In the genomic region with DNA sequence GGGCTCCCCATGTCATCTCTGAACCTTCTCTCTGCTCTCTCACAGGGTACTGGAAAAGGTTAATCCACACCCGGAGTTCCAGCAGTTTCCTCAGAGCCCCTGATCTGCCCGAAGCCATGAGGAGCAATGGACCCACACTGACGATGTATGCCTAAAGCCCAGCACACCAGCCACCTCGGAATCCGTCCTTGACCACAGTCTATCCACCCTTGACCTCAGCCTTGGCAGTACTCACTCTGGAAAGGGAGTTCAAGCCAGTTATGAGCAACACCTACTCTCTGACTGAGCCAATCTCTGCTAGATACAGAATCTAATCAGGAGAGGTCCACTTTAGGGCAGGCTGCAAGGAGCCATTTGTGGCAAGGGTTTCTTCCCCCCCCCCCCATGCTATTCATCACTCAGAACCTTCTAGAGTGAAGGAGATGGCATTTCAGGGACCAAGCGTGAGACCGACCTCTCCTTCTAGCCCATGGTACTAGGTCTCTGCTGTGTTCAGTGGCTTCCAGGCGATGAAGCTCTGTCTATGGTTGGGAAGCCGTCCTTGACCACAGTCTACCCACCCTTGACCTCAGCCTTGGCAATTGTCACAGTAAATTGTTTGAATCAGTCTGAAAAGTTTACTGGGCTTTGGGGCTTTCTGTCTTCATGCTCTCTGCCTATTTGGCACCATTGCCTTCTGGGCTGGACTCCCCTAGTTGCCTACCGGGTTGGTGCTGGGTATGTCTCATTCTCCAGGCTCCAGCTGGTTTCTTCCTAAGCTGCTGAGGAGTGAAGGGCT, we compare ENCODE assay signal across 30 mouse cellular contexts. TPM values are rescaled to one million over a fixed set of nuclear protein-coding genes. Genes with fewer than 3 reads are reported as not detected.
DNase-seq lines count a peak whose midpoint lies in the region; ATAC-seq and TF ChIP-seq lines count a peak whose summit lies in the region.
"Had no signal": no experiment of that assay in that cellular context is flagged by ENCODE, and none has a peak within 500 bp of the region (broad histone marks: within the 10 kb centered on the region; RNA-seq: fewer than 3 reads in every experiment).

No protein-coding gene starts in this region.

- no peak for TF ChIP-seq POLR2A in liver, adult 2 months (IDR thresholded peaks at IDR 0.05; ENCODE audit: extremely low read depth, insufficient read depth, low read length)

- H3K27ac ChIP-seq in liver, adult 2 months (replicated peaks; ENCODE audit: insufficient read depth, low read depth, low read length), result no peak overlapping the region
- H3K27ac ChIP-seq: forebrain, embryonic 15.5 days; heart, embryonic 15.5 days; hindbrain, embryonic 10.5 days; hindbrain, embryonic 13.5 days had no signal

- DNase-seq in liver, adult 2 months (ENCODE audit: extremely low read depth, low read depth, low spot score), result peak; percentile 44
- no peak for DNase-seq in liver
- DNase-seq in adrenal gland, adult 8-10 months, result peak; percentile 44
- peak; percentile 27 for DNase-seq in adrenal gland, postnatal 25 days
- DNase-seq in cerebellum, postnatal 25 days, result no peak
- DNase-seq: cerebellum, adult 11-12 months; cerebellum, adult 8-10 months; cerebellum, postnatal 10 days; gastrocnemius, postnatal 25 days; heart, adult 18-20 months; heart, postnatal 10 days; heart, postnatal 36 days; kidney, adult 2 months had no signal

- no peak for TF ChIP-seq CTCF in liver, adult 2 months (IDR thresholded peaks at IDR 0.05; ENCODE audit: low read depth, low read length)

- no peaks in the 10 kb centered on the region for H3K27me3 ChIP-seq in liver, adult 2 months (ENCODE audit: control insufficient read depth, insufficient read depth, low read length)
- H3K27me3 ChIP-seq: forebrain, embryonic 15.5 days; heart, embryonic 15.5 days; hindbrain, embryonic 13.5 days had no signal

- H3K4me1 ChIP-seq in liver, adult 2 months (ENCODE audit: control insufficient read depth, insufficient read depth, low read length), result peaks cover 3% of the 10 kb centered on the region; the same call in 1 of the 2 replicates

- no peak overlapping the region for H3K4me3 ChIP-seq in liver, adult 2 months (ENCODE audit: insufficient read depth, low read depth, low read length)
- H3K4me3 ChIP-seq: forebrain, embryonic 15.5 days; heart, embryonic 12.5 days; heart, embryonic 15.5 days; hindbrain, embryonic 10.5 days; hindbrain, embryonic 13.5 days had no signal

- 82% methylated on average over 10 of the region's 10 CpGs for WGBS in liver, adult 2 months

- ATAC-seq in cerebellum, adult (ENCODE audit: insufficient number of reproducible peaks, low FRiP score, low TSS enrichment), result no peak
- ATAC-seq: activated CD4-positive, CD25-positive, alpha-beta regulatory T cell, adult 4 months; CD4-positive, CD25-positive, alpha-beta regulatory T cell, adult 4 months; forebrain, embryonic 15.5 days; hindbrain, embryonic 16.5 days; intestine, embryonic 16.5 days had no signal

- no peak overlapping the region for H3K9ac ChIP-seq in liver, adult 2 months (ENCODE audit: low read depth, low read length)
- H3K9ac ChIP-seq: forebrain, embryonic 15.5 days; heart, embryonic 12.5 days; heart, embryonic 15.5 days; hindbrain, embryonic 13.5 days had no signal

- H3K79me2 ChIP-seq in liver, adult 2 months (ENCODE audit: control insufficient read depth, insufficient read depth, low read length), result no peaks in the 10 kb centered on the region

- no peaks in the 10 kb centered on the region for H3K36me3 ChIP-seq in liver, adult 2 months (ENCODE audit: control insufficient read depth, insufficient read depth, low read length)
- H3K36me3 ChIP-seq: heart, embryonic 12.5 days; heart, embryonic 15.5 days had no signal

RNA-seq across cellular contexts. Expression of a gene that starts 6.0 kb away (rescaled TPM):
- total RNA-seq in liver, adult 2 months (2014; rRNA removed), result 36.2 and 38.0 TPM in 2 replicates
- polyA plus RNA-seq in liver, adult 2 months (2012; rRNA removed), result 133 and 146 TPM in 2 replicates
- 10 to 100 TPM; 36.9 to 54.8 (median 42.6) TPM for total RNA-seq in adrenal gland, adult 8-10 months (2022)
- 46.2 and 57.5 TPM in 2 replicates for total RNA-seq in adrenal gland, postnatal 25 days (2021)

RNA-seq across cellular contexts. Expression of a gene that starts 26.0 kb away (rescaled TPM):
- total RNA-seq in liver, adult 2 months (2014; rRNA removed), result 0.09 and 0.34 TPM in 2 replicates
- 0.21 and 0.24 TPM in 2 replicates for polyA plus RNA-seq in liver, adult 2 months (2012; rRNA removed)
- total RNA-seq in adrenal gland, adult 8-10 months (2022), result 10 to 100 TPM in 2 of 4 experiments, 1 to 10 TPM in 2; 6.4 to 15.1 (median 9.0) TPM
- 6.1 and 6.7 TPM in 2 replicates for total RNA-seq in adrenal gland, postnatal 25 days (2021)

RNA-seq across cellular contexts. Expression of a gene that starts 27.4 kb away (rescaled TPM):
- total RNA-seq in liver, adult 2 months (2014; rRNA removed), result 2,089 and 2,597 TPM in 2 replicates
- 3,152 and 3,193 TPM in 2 replicates for polyA plus RNA-seq in liver, adult 2 months (2012; rRNA removed)
- 1 to 10 TPM in 2 of 4 experiments, under 1 TPM in 2; 0.66 to 3.2 (median 1.1) TPM for total RNA-seq in adrenal gland, adult 8-10 months (2022)
- 1.1 and 23.3 TPM in 2 replicates for total RNA-seq in adrenal gland, postnatal 25 days (2021)
- total RNA-seq: MEL had no signal
- polyA plus RNA-seq: activated CD4-positive, CD25-positive, alpha-beta regulatory T cell, adult 4 months; C2C12; CD4-positive, CD25-positive, alpha-beta regulatory T cell, adult 4 months had no signal

RNA-seq across cellular contexts. Expression of a gene that starts 31.7 kb away (rescaled TPM):
- total RNA-seq in liver, adult 2 months (2014; rRNA removed), result 0.34 and 0.37 TPM in 2 replicates
- polyA plus RNA-seq in liver, adult 2 months (2012; rRNA removed), result 0.36 and 0.91 TPM in 2 replicates
- total RNA-seq in adrenal gland, adult 8-10 months (2022), result not detected
- total RNA-seq in adrenal gland, postnatal 25 days (2021), result not detected in 2 replicates
- total RNA-seq: adrenal gland, adult 18-20 months; gastrocnemius, adult 8-10 months; gastrocnemius, postnatal 25 days; heart, adult 18-20 months; heart, postnatal 10 days; heart, postnatal 36 days had no signal
- polyA plus RNA-seq: activated CD4-positive, CD25-positive, alpha-beta regulatory T cell, adult 4 months; CD4-positive, CD25-positive, alpha-beta regulatory T cell, adult 4 months; embryonic facial prominence, embryonic 11.5 days; forebrain, embryonic 11.5 days; forebrain, embryonic 15.5 days; gonadal fat pad, adult 2 months; heart, embryonic 12.5 days; heart, embryonic 15.5 days; hindbrain, embryonic 10.5 days; intestine, embryonic 16.5 days; kidney, adult 2 months had no signal

RNA-seq across cellular contexts. Expression of a gene that starts 40.5 kb away (rescaled TPM):
- 7.7 and 10.8 TPM in 2 replicates for total RNA-seq in liver, adult 2 months (2014; rRNA removed)
- 5.9 and 6.1 TPM in 2 replicates for polyA plus RNA-seq in liver, adult 2 months (2012; rRNA removed)
- 10 to 100 TPM; 27.5 to 36.3 (median 34.5) TPM for total RNA-seq in adrenal gland, adult 8-10 months (2022)
- total RNA-seq in adrenal gland, postnatal 25 days (2021), result 32.1 and 35.9 TPM in 2 replicates

Comparison
In these comparisons a context has a peak if more than half of its experiments do, and no peak if none do; other contexts are left out.
1. DNase-seq: peak in liver, adult 2 months (single experiment), adrenal gland, adult 8-10 months (single experiment) and adrenal gland, postnatal 25 days (single experiment); none in liver (single experiment) and cerebellum, postnatal 25 days (0 of 2).
2. RNA of a gene that starts 27.4 kb away (total RNA-seq): 2,089 to 2,597 TPM in liver, adult 2 months; 0.66 to 3.2 TPM in adrenal gland, adult 8-10 months and 1.1 to 23.3 TPM in adrenal gland, postnatal 25 days; every median in the first group is over 10 times any median in the second.